Mouse (Mus musculus) kidney, postnatal 14 days (tissue): ENCODE results near the gene Mpst.

Experiments
- DNase-seq: peaks from one replicate; pipeline ENCODE4 v3.0.0; 2022; ENCODE audit warnings: mixed read lengths

The Mpst gene

GRCm38 (mm10) chr15:78437237-78438017, 31.2 kb downstream of the Mpst start:
- peak; percentile 42 for DNase-seq

- no peak for DNase-seq
Measured at GRCm38 (mm10) chr15:78438018-78438394, 31.8 kb downstream of the Mpst start.

- DNase-seq: no peak
Measured at GRCm38 (mm10) chr15:78438505-78438904, 32.3 kb downstream of the Mpst start.

GRCm38 (mm10) chr15:78438973-78439372, 32.8 kb downstream of the Mpst start:
- DNase-seq: no peak

GRCm38 (mm10) chr15:78442231-78442630, 36.0 kb downstream of the Mpst start:
- no peak for DNase-seq

- no peak for DNase-seq
Measured at GRCm38 (mm10) chr15:78443857-78444256, 37.6 kb downstream of the Mpst start.

GRCm38 (mm10) chr15:78447121-78447520, 40.9 kb downstream of the Mpst start:
- no peak for DNase-seq

- peak; percentile 96 for DNase-seq
Measured at GRCm38 (mm10) chr15:78447746-78448535, 41.7 kb downstream of the Mpst start.

- DNase-seq: peak; percentile 38
Measured at GRCm38 (mm10) chr15:78449131-78449530, 42.9 kb downstream of the Mpst start.

GRCm38 (mm10) chr15:78449694-78450418, 43.6 kb downstream of the Mpst start:
- peak; percentile 41 for DNase-seq

- no peak for DNase-seq
Measured at GRCm38 (mm10) chr15:78450419-78450768, 44.2 kb downstream of the Mpst start.

- no peak for DNase-seq
Measured at GRCm38 (mm10) chr15:78451201-78451600, 45.0 kb downstream of the Mpst start.

- DNase-seq: no peak
Measured at GRCm38 (mm10) chr15:78452929-78453328, 46.7 kb downstream of the Mpst start.

GRCm38 (mm10) chr15:78455168-78455567, 49.0 kb downstream of the Mpst start:
- DNase-seq: no peak

GRCm38 (mm10) chr15:78456051-78456450, 49.8 kb downstream of the Mpst start:
- peak; percentile 27 for DNase-seq

- no peak for DNase-seq
Measured at GRCm38 (mm10) chr15:78457193-78457592, 51.0 kb downstream of the Mpst start.

GRCm38 (mm10) chr15:78462981-78463380, 56.8 kb downstream of the Mpst start:
- no peak for DNase-seq
